Mouse (Mus musculus) gastrocnemius, postnatal 25 days (tissue): ENCODE results near the gene Sparc. TPM values are rescaled to one million over a fixed set of nuclear protein-coding genes. Genes with fewer than 3 reads are reported as not detected.

Source experiments
- DNase-seq: peaks from one replicate; pipeline ENCODE4 v3.0.0; 2022
- total RNA-seq, 2 experiments: library from RNA; stranded (reverse); gene quantifications; 1 replicate in 1 of 2; 2 replicates in 1 of 2; pipeline ENCODE4 v1.2.3; 2021

The Sparc gene
- total RNA-seq, 2 experiments from 2014 or later = 811 to 1,001 TPM

DNA sequence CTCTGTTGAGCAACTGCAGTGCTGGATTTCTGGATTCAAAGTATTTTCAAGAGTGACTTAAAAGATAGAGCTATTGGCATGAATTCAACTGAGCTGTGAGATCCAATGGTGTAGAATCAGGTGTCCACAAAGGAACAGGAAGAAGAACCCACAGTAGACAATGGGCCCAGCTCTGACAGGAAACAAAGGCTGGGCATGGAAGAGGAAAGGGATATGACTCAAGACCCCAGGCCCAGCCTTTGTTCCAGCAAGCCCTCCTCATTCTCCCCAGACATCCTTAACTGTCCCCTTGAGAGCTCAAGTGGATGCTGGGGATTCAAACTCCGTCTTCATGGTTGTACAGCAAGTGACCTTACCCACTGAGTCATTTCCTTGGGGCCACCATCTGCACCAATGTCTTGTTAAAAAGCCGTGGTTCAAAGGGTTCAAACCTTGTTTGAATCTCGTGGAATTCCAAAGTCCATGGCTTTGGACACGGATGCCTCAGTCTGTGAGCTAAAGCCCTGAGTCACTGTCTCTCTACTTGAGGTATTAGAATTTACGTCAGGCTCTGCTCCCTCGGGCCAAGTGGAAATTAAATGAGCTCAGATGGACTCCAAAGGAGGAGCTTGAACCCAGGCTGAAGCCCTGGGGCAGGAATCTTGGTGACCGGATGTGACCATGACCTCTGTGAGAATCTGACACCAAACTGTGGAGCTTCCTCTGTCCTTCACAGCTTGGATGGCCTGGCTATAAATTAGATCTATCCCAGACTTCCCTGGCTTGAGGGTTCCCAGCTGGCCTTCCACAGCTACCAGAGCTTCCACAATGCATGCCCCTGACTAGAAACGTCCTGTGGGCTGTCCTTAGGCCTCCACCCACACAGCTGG lies 17.1 kb downstream of the Sparc start:
- peak; percentile 48 for DNase-seq

GRCm38 (mm10) chr11:55404659-55405457 lies 18.1 kb downstream of the Sparc start:
- no peak for DNase-seq

DNA sequence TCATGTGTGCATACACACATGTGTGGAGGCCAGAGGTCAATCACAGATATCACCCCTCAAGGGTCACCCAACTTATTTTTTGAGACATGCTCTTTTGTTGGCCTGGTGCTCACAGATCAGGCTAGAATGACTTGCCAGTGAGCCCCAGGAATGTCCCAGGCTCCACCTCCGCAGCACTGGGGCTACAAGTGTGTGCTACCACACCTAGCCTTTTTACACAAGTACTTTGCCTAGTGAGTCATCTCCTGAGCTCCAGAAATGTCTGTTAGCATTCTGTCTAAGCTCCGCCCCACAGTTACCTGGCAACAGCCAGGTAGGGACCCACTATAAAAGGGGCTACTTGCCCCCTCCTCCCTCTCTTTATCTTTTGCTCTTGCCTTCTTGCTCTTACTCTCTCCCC lies 22.1 kb downstream of the Sparc start:
- DNase-seq = no peak

DNA sequence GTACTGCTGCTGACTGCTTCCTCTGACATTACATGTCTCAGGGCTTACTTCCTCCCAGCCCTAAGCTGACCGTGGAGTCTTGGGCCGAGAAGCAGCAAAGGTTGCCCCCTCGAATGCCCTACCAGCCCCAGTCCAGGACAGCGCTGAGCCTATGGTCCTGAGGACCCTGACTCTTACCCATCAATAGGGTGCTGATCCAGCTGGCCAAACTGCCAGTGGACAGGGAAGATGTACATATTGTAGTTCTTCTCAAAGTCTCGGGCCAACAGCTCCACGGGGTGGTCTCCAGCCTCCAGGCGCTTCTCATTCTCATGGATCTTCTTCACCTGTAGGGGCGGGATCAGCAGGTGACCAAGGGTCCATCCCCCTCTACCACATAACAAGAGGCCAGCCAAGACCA lies 24.6 kb downstream of the Sparc start:
- no peak for DNase-seq

- peak; percentile 73 for DNase-seq
Observed at GRCm38 (mm10) chr11:55397441-55397840, 25.5 kb downstream of the Sparc start.

- no peak for DNase-seq
Observed at GRCm38 (mm10) chr11:55397036-55397435, 25.9 kb downstream of the Sparc start.

DNA sequence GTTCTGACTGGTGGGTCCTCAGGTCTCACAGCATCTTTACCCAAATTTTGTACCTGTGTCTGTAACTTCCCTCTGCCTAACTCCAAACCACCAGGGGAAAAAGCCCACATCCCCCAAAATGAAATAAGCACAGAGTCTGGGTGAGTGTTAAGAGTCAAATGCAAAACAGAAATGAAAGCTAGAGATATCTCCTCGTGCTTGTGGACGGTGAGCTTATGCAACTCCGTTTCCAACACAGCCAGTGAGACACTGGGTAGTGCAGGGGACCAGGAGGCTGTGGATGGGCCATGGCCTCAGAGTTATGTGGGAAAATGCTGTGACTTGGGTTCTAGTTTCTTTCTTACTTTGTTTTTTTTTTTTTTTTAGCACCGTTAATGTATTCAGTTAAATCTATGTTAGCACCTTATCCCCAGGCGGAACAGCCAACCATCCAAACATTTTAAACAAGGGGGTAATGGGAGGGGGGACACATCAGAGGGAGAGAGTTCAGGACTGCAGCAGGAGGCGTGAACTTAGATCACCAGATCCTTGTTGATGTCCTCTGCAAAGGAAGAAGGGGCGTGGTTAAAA lies 27.8 kb downstream of the Sparc start:
- DNase-seq = no peak

- DNase-seq = no peak
Observed at GRCm38 (mm10) chr11:55394592-55394991, 28.4 kb downstream of the Sparc start.

- DNase-seq = peak; percentile 66
Observed at GRCm38 (mm10) chr11:55392474-55392873, 30.5 kb downstream of the Sparc start.

- DNase-seq = peak; percentile 49
Observed at GRCm38 (mm10) chr11:55389778-55390177, 33.2 kb downstream of the Sparc start.

- DNase-seq = no peak
Observed at GRCm38 (mm10) chr11:55387576-55387975, 35.4 kb downstream of the Sparc start.

DNA sequence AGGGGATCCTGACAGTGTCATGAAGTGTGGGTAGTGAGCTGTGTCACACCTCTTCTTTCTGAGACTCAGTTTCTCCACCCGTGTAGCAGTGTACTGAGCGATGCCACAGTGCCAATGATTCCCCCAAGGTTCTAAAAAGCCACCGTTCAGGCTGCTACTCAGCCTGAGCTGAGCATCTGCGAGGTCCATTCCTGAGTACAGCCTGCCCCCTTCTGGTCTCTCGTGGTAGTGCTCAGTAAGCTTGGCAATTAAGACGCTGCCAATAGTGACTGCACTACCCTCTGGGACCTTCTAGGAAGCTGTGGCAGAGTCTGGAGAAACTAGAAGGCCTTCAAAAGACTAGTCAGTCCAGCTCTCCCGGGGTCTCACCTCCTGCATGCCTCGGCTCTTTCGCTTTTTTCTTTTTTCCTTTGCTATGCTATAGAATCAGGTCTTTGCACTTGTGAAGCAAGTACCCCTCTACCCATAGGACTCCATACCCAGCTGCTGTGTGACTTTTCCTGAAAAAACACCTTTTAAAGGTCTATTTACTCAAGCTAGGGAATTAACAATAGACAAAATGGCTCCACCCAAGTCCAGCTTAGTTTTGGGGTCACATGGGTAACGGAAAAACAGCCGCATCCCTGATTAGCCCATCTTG lies 36.4 kb downstream of the Sparc start:
- peak; percentile 69 for DNase-seq

GRCm38 (mm10) chr11:55383463-55384045 lies 39.4 kb downstream of the Sparc start:
- no peak for DNase-seq

DNA sequence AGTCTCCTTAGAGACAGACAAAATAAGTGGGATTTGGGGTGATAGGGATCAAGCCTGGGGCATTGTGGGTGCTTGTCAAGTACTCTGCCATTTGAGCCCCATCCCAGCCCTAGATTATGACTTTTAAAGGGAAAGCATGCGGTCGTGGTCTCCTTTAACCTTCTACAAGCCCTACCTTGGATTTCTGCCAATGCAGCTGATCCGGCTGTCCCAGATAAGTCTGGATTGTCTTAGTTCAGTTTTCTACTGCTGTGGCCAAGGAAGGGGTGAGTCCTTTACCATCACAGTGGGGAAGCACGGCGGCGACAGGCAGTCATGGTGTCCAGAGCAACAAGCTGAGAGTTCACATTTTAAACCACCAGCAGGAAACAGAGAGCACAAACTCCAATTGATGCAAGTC lies 42.1 kb downstream of the Sparc start:
- DNase-seq = no peak

GRCm38 (mm10) chr11:55378371-55378770 lies 44.6 kb downstream of the Sparc start:
- peak; percentile 88 for DNase-seq

GRCm38 (mm10) chr11:55373838-55374237 lies 49.1 kb downstream of the Sparc start:
- no peak for DNase-seq

- no peak for DNase-seq
Observed at GRCm38 (mm10) chr11:55373373-55373772, 49.6 kb downstream of the Sparc start.

- no peak for DNase-seq
Observed at GRCm38 (mm10) chr11:55372001-55372400, 51.0 kb downstream of the Sparc start.

DNA sequence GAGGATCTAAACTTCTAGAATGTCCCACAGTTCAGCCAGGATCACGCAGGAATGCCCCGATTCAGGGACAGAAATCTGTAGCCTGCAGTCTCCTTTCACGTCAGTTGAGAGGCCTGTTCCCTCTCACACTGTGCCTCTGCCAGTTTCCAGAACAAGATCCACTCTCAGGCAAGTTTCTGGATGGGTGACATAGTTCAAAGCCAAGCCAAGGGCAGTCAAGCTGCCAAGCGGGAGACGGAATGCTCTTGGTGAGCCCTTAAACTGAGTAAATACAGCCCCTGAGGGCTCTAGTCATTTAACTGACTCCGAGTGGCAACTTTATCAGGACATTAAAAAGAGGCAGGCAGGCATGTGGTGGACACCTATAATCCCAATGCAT lies 53.9 kb downstream of the Sparc start:
- DNase-seq = peak; percentile 68

DNA sequence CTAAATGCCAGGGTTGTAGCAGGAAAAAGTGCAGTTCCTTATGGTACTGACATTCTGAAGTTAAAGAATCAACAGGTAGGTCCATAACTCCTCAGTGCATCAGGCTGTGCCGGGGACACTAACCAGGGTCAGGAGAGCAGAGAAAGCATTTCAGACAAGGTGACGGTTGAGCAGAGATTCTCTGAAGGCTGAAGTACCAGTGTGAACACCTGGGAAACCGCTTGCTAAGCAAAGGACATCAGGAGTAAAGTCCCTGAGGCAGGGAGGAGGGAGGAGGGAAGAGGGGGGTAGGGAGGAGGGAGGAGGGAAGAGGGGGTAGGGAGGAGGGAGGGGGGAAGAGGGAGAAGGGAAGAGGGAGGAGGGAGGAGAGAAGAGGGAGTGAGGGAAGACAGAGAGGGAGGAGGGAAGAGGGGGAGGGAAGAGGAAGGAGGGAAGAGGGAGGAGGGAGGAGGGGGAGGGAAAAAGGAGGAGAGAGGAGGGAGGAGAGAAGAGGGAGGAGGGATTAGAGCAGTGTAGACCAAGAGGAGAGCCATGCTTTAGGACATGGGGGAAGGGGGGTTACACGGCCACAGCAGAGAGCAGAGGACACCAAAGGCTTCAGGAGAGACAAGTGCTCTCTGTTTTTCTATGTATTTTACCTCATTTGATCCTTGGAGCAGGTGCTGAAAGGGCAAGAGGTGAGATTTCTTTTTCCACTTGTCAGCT lies 54.4 kb downstream of the Sparc start:
- no peak for DNase-seq

GRCm38 (mm10) chr11:55367783-55368182 lies 55.2 kb downstream of the Sparc start:
- DNase-seq = no peak
